ENCODE assay signal across 24 mouse cellular contexts in genomic region chr7:101031234-101031633, GRCm38 (mm10). TPM values are rescaled to one million over a fixed set of nuclear protein-coding genes. Genes with fewer than 3 reads are reported as not detected.
DNase-seq lines count a peak whose midpoint lies in the region; ATAC-seq and TF ChIP-seq lines count a peak whose summit lies in the region.
"Had no signal": no experiment of that assay in that cellular context is flagged by ENCODE, and none has a peak within 500 bp of the region (broad histone marks: within the 10 kb centered on the region; RNA-seq: fewer than 3 reads in every experiment).

No protein-coding gene starts in this region.

- H3K27ac ChIP-seq in forebrain, embryonic 14.5 days (ENCODE audit: low read depth, low read length), result no peak overlapping the region
- no peak overlapping the region for H3K27ac ChIP-seq in forebrain, embryonic 15.5 days (replicated peaks)
- H3K27ac ChIP-seq in lung, embryonic 14.5 days (ENCODE audit: low read depth), result peak overlapping the region; percentile 73
- 0 out of 2 replicates have a peak overlapping the region, but pooled peaks have one; percentile 38 for H3K27ac ChIP-seq in stomach, embryonic 16.5 days (ENCODE audit: low read length)
- H3K27ac ChIP-seq: embryonic facial prominence, embryonic 12.5 days; hindbrain, embryonic 12.5 days; kidney, postnatal 0 days; left cerebral cortex, adult 2 months; limb, embryonic 15.5 days; liver, embryonic 14.5 days; midbrain, embryonic 10.5 days; neural tube, embryonic 15.5 days had no signal

- no peak overlapping the region for H3K4me3 ChIP-seq in forebrain, embryonic 14.5 days (ENCODE audit: low read depth, low read length)
- no peak overlapping the region for H3K4me3 ChIP-seq in forebrain, embryonic 15.5 days
- no peak overlapping the region for H3K4me3 ChIP-seq in lung, embryonic 14.5 days (ENCODE audit: low read depth, low read length)
- no peak overlapping the region for H3K4me3 ChIP-seq in stomach, embryonic 16.5 days (replicated peaks; ENCODE audit: low read length)
- H3K4me3 ChIP-seq: embryonic facial prominence, embryonic 12.5 days; erythroblast, embryonic 14.5 days; hindbrain, embryonic 12.5 days; left cerebral cortex, adult 2 months; limb, embryonic 15.5 days; midbrain, embryonic 10.5 days; neural tube, embryonic 15.5 days had no signal

- no peaks in the 10 kb centered on the region for H3K9me3 ChIP-seq in forebrain, embryonic 14.5 days (replicated peaks; ENCODE audit: control insufficient read depth, low read length)
- no peaks in the 10 kb centered on the region for H3K9me3 ChIP-seq in forebrain, embryonic 15.5 days
- H3K9me3 ChIP-seq in lung, embryonic 14.5 days (ENCODE audit: low read depth, low read length), result no peaks in the 10 kb centered on the region
- no peaks in the 10 kb centered on the region for H3K9me3 ChIP-seq in stomach, embryonic 16.5 days (replicated peaks; ENCODE audit: control insufficient read depth, low read length)
- H3K9me3 ChIP-seq: embryonic facial prominence, embryonic 12.5 days; hindbrain, embryonic 12.5 days; limb, embryonic 15.5 days; midbrain, embryonic 10.5 days; neural tube, embryonic 15.5 days had no signal

- no peaks in the 10 kb centered on the region for H3K36me3 ChIP-seq in forebrain, embryonic 14.5 days (ENCODE audit: control insufficient read depth, insufficient read depth, low read length)
- H3K36me3 ChIP-seq in forebrain, embryonic 15.5 days, result no peaks in the 10 kb centered on the region
- no peaks in the 10 kb centered on the region for H3K36me3 ChIP-seq in lung, embryonic 14.5 days (ENCODE audit: insufficient read depth)
- no peaks in the 10 kb centered on the region for H3K36me3 ChIP-seq in stomach, embryonic 16.5 days (ENCODE audit: control insufficient read depth, insufficient read depth, low read length)
- H3K36me3 ChIP-seq: embryonic facial prominence, embryonic 12.5 days; hindbrain, embryonic 12.5 days; limb, embryonic 15.5 days; midbrain, embryonic 10.5 days; neural tube, embryonic 15.5 days had no signal

- 42% methylated on average over 8 of the region's 8 CpGs for WGBS in forebrain, embryonic 14.5 days
- 36% methylated on average over 8 of the region's 8 CpGs for WGBS in forebrain, embryonic 15.5 days
- 20% methylated on average over 8 of the region's 8 CpGs for WGBS in lung, embryonic 14.5 days
- 30% methylated on average over 8 of the region's 8 CpGs for WGBS in stomach, embryonic 16.5 days

- H3K4me2 ChIP-seq in forebrain, embryonic 14.5 days (ENCODE audit: low read length), result no peak overlapping the region
- H3K4me2 ChIP-seq in forebrain, embryonic 15.5 days (replicated peaks), result no peak overlapping the region
- H3K4me2 ChIP-seq in lung, embryonic 14.5 days, result no peak overlapping the region
- H3K4me2 ChIP-seq in stomach, embryonic 16.5 days (ENCODE audit: low read depth, low read length), result no peak overlapping the region
- H3K4me2 ChIP-seq: embryonic facial prominence, embryonic 12.5 days; hindbrain, embryonic 12.5 days; limb, embryonic 15.5 days; neural tube, embryonic 15.5 days had no signal

- no peak overlapping the region for H3K9ac ChIP-seq in forebrain, embryonic 14.5 days (ENCODE audit: low read length)
- no peak overlapping the region for H3K9ac ChIP-seq in forebrain, embryonic 15.5 days (replicated peaks)
- H3K9ac ChIP-seq in lung, embryonic 14.5 days, result no peak overlapping the region
- H3K9ac ChIP-seq in stomach, embryonic 16.5 days (ENCODE audit: low read length), result peak overlapping the region; percentile 25; the same call in 1 of the 2 replicates
- H3K9ac ChIP-seq: embryonic facial prominence, embryonic 12.5 days; hindbrain, embryonic 12.5 days; limb, embryonic 15.5 days; liver, embryonic 14.5 days; neural tube, embryonic 15.5 days had no signal

- ATAC-seq in forebrain, embryonic 14.5 days, result no peak
- ATAC-seq in forebrain, embryonic 15.5 days (replicated peaks), result no peak
- peak; percentile 50; the same call in 1 of the 2 replicates for ATAC-seq in lung, embryonic 14.5 days (ENCODE audit: insufficient read depth)
- ATAC-seq in stomach, embryonic 16.5 days (ENCODE audit: insufficient read depth, low FRiP score), result peak; percentile 56; the same call in 1 of the 2 replicates
- ATAC-seq: forebrain, embryonic 16.5 days had no signal

- TF ChIP-seq CTCF in lung, embryonic 14.5 days (IDR thresholded peaks at IDR 0.05; ENCODE audit: low read depth), result no peak
- no peak for TF ChIP-seq CTCF in brain, embryonic 14.5 days (IDR thresholded peaks at IDR 0.05; ENCODE audit: borderline replicate concordance, extremely low read depth, insufficient read depth, insufficient read length)

- no peaks in the 10 kb centered on the region for H3K27me3 ChIP-seq in forebrain, embryonic 14.5 days (replicated peaks; ENCODE audit: control insufficient read depth, insufficient read depth, low read length)
- no peaks in the 10 kb centered on the region for H3K27me3 ChIP-seq in forebrain, embryonic 15.5 days
- no peaks in the 10 kb centered on the region for H3K27me3 ChIP-seq in lung, embryonic 14.5 days (ENCODE audit: insufficient read depth, low read length)
- no peaks in the 10 kb centered on the region for H3K27me3 ChIP-seq in stomach, embryonic 16.5 days (ENCODE audit: control insufficient read depth, insufficient read depth, low read length)
- H3K27me3 ChIP-seq: embryonic facial prominence, embryonic 12.5 days; hindbrain, embryonic 12.5 days; limb, embryonic 15.5 days; neural tube, embryonic 15.5 days had no signal

- no peak for TF ChIP-seq POLR2A in brain, embryonic 14.5 days (IDR thresholded peaks at IDR 0.05; ENCODE audit: borderline replicate concordance, extremely low read depth, insufficient read depth, insufficient read length, poor library complexity, severe bottlenecking)

- H3K4me1 ChIP-seq in forebrain, embryonic 14.5 days (ENCODE audit: control insufficient read depth, insufficient read depth, low read length), result no peaks in the 10 kb centered on the region
- no peaks in the 10 kb centered on the region for H3K4me1 ChIP-seq in forebrain, embryonic 15.5 days
- H3K4me1 ChIP-seq in lung, embryonic 14.5 days (ENCODE audit: insufficient read depth), result peaks cover 9% of the 10 kb centered on the region
- peaks cover 12% of the 10 kb centered on the region; the same call in 1 of the 2 replicates for H3K4me1 ChIP-seq in stomach, embryonic 16.5 days (ENCODE audit: control insufficient read depth, insufficient read depth, low read length)
- H3K4me1 ChIP-seq: neural tube, embryonic 15.5 days had no signal

- peak; percentile 7 for DNase-seq in forebrain, embryonic 14.5 days (ENCODE audit: low spot score)
- peak; percentile 66 for DNase-seq in lung, embryonic 14.5 days
- DNase-seq in lung, postnatal 10 days, result no peak
- peak; percentile 53 for DNase-seq in brain, embryonic 14.5 days (ENCODE audit: low read depth)
- DNase-seq in layer of hippocampus, postnatal 14 days (ENCODE audit: low spot score in 2 of 2), result no peak
- DNase-seq: gastrocnemius, postnatal 25 days; kidney, adult 2 months; layer of hippocampus, adult 9-11 months; right cerebral cortex, adult 18-20 months; right cerebral cortex, postnatal 4 days; thymus, adult 2 months; thymus, postnatal 4 days had no signal

RNA-seq across cellular contexts. Expression of gene P2ry2, which starts 18.6 kb away (rescaled TPM):
- polyA plus RNA-seq in forebrain, embryonic 14.5 days (2014; fragmentation: Nextera tagmentation; extraction: Ambion mirVana), result 0.08 TPM in 1 of 2 replicates, not detected in the other
- polyA plus RNA-seq in forebrain, embryonic 15.5 days (2015; fragmentation: Nextera tagmentation; extraction: Ambion mirVana), result 0.11 TPM in 1 of 2 replicates, not detected in the other
- polyA plus RNA-seq in lung, embryonic 14.5 days (2014; fragmentation: Nextera tagmentation; extraction: Ambion mirVana), result 3.4 and 3.5 TPM in 2 replicates
- 0.09 and 0.34 TPM in 2 replicates for polyA plus RNA-seq in brain, embryonic 14.5 days (2012; rRNA removed)
- polyA plus RNA-seq in stomach, embryonic 16.5 days (2015; fragmentation: Nextera tagmentation; extraction: Ambion mirVana), result 8.5 and 12.0 TPM in 2 replicates
- 1 to 10 TPM; 1.4 to 2.2 TPM for total RNA-seq in layer of hippocampus, postnatal 14 days (2021)
- polyA plus RNA-seq: forebrain, embryonic 16.5 days had no signal

RNA-seq across cellular contexts. Expression of gene P2ry6, which starts 56.8 kb away (rescaled TPM):
- 2.3 and 3.2 TPM in 2 replicates for polyA plus RNA-seq in forebrain, embryonic 14.5 days (2014; fragmentation: Nextera tagmentation; extraction: Ambion mirVana)
- polyA plus RNA-seq in forebrain, embryonic 15.5 days (2015; fragmentation: Nextera tagmentation; extraction: Ambion mirVana), result 2.2 and 2.7 TPM in 2 replicates
- 9.4 and 10.9 TPM in 2 replicates for polyA plus RNA-seq in lung, embryonic 14.5 days (2014; fragmentation: Nextera tagmentation; extraction: Ambion mirVana)
- polyA plus RNA-seq in brain, embryonic 14.5 days (2012; rRNA removed), result 3.2 and 3.6 TPM in 2 replicates
- 7.9 and 8.6 TPM in 2 replicates for polyA plus RNA-seq in stomach, embryonic 16.5 days (2015; fragmentation: Nextera tagmentation; extraction: Ambion mirVana)
- 1 to 10 TPM; 3.0 to 6.0 TPM for total RNA-seq in layer of hippocampus, postnatal 14 days (2021)

Comparison
In these comparisons a context has a peak if more than half of its experiments do, and no peak if none do; other contexts are left out.
1. DNase-seq: peak in forebrain, embryonic 14.5 days (single experiment), lung, embryonic 14.5 days (single experiment) and brain, embryonic 14.5 days (single experiment); none in lung, postnatal 10 days (single experiment) and layer of hippocampus, postnatal 14 days (0 of 2).
2. ATAC-seq: peak in lung, embryonic 14.5 days (single experiment) and stomach, embryonic 16.5 days (single experiment); none in forebrain, embryonic 14.5 days (single experiment) and forebrain, embryonic 15.5 days (single experiment).
3. H3K27ac ChIP-seq: peak in lung, embryonic 14.5 days (single experiment) and stomach, embryonic 16.5 days (single experiment); none in forebrain, embryonic 14.5 days (single experiment) and forebrain, embryonic 15.5 days (single experiment).